Mouse (Mus musculus): ENCODE data around the gene Mettl7b.
"Not testable (repeated sequence)": the region's sequence is repeated elsewhere in the genome, so short reads cannot be mapped to it uniquely, and the experiment has no call there.

The Mettl7b gene

DNA sequence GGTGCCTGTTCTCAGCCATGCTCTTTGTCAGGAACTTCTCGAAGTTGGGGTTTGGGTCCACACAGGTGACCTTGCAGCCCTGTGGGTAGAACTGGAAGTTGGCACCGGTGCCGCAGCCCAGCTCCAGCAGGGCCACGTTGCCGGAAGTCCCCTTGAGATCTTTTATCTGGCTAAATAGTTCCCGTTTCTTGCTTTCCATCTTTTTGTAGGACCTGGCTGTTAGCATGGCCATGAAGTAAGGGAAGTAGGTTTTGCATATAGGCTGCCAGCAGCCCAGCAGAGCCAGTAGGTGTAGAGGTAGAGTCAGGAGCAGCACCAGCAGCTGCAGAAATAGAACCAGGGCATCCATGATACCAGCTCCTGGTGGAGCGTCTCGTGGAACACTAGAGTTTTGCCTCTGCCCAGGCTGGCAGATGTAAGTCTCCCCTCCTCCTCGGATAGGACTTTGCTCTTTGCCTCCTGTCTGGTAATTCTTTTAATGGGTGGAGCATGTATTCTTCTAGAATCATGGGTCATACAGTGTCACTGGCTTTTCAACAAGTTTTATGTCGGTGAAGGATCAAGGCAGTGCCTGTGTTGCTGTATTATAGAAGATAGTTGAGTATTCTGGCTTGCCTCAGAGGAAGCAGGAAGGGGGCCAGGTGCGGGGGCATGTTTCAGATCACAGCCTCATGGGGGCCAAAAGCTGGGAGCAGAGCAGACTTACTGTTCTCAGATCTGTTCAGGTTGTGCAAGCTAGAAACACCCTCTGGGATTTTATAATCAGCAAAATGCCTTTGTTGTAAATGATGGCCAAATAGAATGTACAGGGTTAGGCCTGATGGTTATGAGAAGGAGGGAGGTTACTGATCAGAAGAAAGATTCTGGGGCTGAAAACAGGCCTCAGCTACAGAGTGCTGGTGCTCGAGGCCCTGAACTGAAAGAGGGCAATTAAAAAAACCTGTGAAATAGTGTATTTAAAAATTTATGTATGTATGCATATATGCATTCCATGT is at the start of gene Mettl7b:
Gene Mettl7b (minus strand): TSS at position 399 of the 995 bp plus-strand sequence.
- ATAC-seq (ENCODE audit: low TSS enrichment), result peak; percentile 67

GRCm38 (mm10) chr10:129010288-129010841 is 49.6 kb upstream of the Mettl7b start, which contains the start of gene Olfr763:
Gene Olfr763 (plus strand): TSS chr10:129010791.
- peak; percentile 57 for ATAC-seq (ENCODE audit: low TSS enrichment)

DNA sequence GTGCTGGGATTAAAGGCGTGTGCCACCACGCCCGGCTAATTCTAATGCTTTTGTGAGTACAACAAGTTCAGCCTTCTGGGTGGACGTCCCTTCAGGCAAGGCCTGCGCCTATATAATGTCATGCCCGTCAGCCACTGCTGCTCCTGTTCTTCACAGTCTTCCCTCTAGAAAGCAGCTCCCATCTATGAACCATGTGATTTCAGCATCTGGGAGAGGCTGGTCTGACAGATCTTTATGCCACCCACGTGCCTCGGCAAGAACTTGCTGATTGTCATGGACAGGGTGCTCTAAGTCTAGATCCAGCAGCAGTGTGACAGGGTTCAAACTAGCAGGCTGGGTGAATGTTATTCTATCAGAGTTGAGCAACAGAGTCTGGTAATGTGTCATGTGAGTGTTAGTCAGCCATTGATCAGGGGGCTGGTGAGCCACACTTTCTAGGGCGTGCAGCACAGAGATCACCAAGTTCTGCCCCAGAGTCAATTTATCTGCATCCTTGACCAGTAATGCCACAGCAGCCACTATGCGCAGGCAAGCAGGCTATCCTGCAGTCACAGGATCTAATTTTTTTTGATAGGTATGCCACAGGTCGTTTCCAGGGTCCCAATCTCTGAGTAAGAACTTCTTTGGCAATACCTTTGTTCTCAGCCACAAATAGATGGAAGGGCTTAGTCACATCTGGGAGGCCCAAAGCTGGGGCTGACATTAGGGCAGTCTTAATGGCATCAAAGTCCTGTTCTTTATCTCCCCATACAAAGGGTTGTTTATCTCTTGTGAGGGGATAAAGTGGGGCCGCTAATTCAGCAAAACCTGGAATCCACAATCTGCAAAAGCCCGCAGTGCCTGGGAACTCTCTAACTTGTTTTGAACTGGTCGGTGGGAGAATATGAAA is 43.5 kb upstream of the Mettl7b start:
- no peak for ATAC-seq (ENCODE audit: low TSS enrichment)

DNA sequence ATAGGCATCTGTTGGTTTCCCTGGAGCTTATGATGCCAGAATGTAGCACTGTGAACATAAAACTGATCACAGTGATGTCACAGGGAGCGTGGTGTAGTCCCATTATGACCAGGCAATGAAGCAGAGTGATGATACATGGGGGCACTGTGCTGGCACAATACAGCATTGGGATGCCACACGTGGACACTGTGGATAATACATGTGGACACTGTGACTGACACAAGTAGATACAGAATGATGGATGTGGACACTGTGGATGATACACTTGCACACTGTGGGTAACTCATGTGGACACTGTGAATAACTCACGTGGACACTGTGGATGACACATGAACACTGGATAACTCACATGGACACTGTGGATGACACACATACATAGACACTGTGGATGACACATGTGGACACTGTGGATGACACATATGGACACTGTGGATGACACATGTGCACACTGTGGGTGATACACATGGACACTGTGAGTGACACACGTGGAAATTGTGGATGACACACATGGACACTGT is 35.8 kb upstream of the Mettl7b start:
- ATAC-seq (ENCODE audit: low TSS enrichment), result no peak

DNA sequence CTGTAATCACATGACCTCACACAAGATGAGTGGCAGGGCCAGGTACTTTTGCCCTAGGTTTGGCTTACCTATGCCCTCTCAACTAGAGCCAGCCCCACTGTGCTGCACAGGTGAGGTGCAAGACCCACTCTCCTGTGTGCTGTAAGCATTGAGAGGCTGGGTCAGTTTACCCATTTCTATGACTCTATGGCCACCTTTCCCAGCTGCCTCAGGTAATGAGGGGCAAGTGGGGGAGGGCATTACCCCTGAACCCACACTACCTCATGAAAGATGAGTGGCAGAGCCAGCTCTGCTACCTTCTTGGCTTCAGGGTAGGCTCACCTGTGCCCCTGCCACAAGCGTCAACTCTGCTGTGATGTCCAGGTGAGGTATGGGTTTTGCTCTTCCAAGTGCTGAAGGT is 35.0 kb upstream of the Mettl7b start:
- no peak for ATAC-seq (ENCODE audit: low TSS enrichment)

- no peak for ATAC-seq (ENCODE audit: low TSS enrichment)
These were observed 30.2 kb upstream of the Mettl7b start for GRCm38 (mm10) chr10:128990994-128991393.

GRCm38 (mm10) chr10:128990129-128990850 is 29.5 kb upstream of the Mettl7b start:
- ATAC-seq (ENCODE audit: low TSS enrichment), result 0 out of 2 replicates have a peak, but pooled peaks have one; percentile 59

- not testable (repeated sequence) for ATAC-seq (ENCODE audit: low TSS enrichment)
These were observed 28.3 kb upstream of the Mettl7b start, which contains the start of gene Olfr9 for GRCm38 (mm10) chr10:128989131-128989530. Gene Olfr9 (plus strand): TSS chr10:128989431.

GRCm38 (mm10) chr10:128980644-128981365 is 20.0 kb upstream of the Mettl7b start:
- ATAC-seq (ENCODE audit: low TSS enrichment), result no peak

- peak; percentile 100 for ATAC-seq (ENCODE audit: low TSS enrichment)
These were observed 16.8 kb upstream of the Mettl7b start for GRCm38 (mm10) chr10:128977522-128978114.

- no peak for ATAC-seq (ENCODE audit: low TSS enrichment)
These were observed 15.6 kb upstream of the Mettl7b start for GRCm38 (mm10) chr10:128976395-128976794.

DNA sequence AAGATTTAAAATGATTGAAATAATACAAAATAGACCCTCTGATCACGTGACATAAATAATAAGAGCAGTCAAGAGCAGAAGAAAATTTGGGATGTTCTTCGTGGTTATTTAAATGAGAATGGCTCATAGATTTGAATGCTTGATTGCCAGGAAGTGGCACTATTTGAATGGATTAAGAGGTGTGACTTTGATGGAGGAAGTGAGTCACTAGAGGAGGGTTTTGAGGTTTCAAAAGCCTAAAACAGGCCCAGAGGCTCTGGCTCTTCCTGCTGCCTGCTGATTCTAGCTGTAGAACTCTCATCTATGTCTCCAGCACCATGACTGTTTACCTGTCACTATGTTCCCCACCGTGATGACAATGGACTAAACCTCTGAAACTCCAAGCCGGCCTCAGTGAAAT is 12.1 kb upstream of the Mettl7b start:
- ATAC-seq (ENCODE audit: low TSS enrichment), result no peak

GRCm38 (mm10) chr10:128970740-128971250 is 10.0 kb upstream of the Mettl7b start:
- no peak for ATAC-seq (ENCODE audit: low TSS enrichment)

GRCm38 (mm10) chr10:128968341-128968749 is 7.6 kb upstream of the Mettl7b start:
- no peak for ATAC-seq (ENCODE audit: low TSS enrichment)

- no peak for ATAC-seq (ENCODE audit: low TSS enrichment)
These were observed 5.1 kb upstream of the Mettl7b start for GRCm38 (mm10) chr10:128965871-128966270.

DNA sequence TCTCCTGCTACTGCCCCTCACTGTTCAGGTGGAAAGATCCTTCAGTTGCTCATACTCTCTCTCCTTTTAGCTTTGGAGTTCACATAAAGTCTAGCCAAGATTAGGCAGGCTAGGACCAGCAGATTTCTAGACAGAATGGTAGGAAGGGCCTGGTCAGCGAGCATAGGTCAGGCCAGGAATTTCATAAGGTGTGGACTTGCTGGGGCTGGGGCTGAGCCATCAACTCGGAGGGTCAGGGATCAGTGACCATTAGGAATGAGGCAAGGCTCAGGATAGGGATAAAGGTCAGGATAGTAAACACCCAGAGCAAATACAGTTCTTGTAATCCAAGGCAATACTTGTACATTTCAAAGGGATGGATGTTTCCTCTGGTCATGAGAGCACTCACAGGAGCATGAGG is 4.2 kb upstream of the Mettl7b start:
- ATAC-seq (ENCODE audit: low TSS enrichment), result no peak

DNA sequence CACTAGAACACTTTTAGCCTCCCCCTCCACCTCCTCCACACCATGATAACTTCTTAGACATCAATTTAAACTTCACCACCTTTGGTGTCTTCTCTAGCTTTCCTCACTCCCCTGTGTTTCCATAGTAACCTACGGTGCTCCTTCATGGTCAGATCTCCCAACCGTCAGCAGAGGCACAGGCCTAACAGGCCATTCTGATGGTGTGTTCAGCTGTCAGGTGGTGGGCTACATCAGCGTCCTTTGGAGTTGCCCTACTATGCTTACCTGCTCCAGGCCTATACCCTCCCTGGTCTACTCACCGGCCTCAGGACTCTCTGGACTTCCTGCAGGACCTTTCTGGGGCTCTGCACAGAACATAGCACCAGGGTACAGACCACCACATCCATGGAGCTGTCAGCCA is 646 bp downstream of the Mettl7b start:
- ATAC-seq (ENCODE audit: low TSS enrichment), result no peak

GRCm38 (mm10) chr10:128958340-128958739 is 2.4 kb downstream of the Mettl7b start:
- no peak for ATAC-seq (ENCODE audit: low TSS enrichment)

DNA sequence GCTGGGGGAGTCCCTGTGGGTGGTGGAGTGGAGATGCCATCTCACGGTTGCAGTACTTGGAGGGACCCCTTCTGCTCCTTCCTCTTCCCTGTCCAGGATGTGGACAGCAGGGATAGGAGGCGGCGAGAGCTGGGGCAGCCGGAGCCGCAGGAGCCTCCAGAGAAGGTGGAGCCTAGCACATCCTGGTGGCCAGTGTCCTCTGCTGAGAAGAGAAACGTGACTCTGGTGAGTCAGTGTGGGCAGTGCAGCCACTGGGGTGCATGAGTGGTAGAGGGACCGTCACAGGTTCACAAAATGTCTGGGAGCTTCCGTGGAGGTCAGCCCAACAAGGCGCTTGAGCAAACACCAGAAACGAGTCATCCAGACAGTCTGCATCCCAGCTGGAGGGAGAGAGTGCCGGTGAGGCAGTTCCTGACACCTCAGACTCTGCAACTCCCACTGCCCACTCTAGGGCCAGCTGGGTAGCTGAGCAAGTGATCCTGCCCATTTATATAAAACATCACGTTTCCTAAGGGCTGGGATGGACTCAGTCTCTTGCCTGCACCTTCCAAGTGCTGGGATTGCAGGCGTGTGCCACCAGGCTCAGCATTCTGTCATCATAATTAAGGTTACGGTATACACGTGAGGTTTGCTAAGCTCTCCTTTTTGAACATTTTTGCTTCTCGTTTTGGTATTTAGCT is 10.4 kb downstream of the Mettl7b start:
- peak; percentile 72 for ATAC-seq (ENCODE audit: low TSS enrichment)

Data from frontal cortex, adult (tissue).